Mouse (Mus musculus): Measurements from ENCODE around the gene C1qtnf12.

C1qtnf12 gene

GRCm38 (mm10) chr4:156004109-156004508, 42.0 kb downstream of the C1qtnf12 start:
- DNase-seq (ENCODE audit: low spot score) = no peak

DNA sequence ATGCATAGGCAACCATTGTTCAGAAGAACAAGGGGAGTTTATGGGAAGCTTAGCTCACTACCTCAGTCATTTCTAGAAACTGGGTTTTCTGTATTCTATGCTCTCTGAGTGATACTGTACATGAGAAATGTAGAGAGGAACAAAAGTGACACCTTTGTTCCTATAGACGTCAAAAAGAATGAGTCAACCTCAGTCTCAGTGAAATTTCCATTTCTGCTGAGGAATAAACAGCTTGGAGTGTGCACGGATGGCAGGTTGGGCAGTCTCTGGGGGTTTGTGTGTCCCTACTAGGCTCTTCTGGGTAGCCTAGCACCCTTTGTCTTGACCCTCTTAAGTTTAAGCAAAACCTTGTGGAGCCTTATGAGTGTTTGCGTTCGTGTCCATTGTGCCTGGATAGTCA, 46.3 kb downstream of the C1qtnf12 start:
- no peak for DNase-seq (ENCODE audit: low spot score)

GRCm38 (mm10) chr4:156013637-156014036, 51.5 kb downstream of the C1qtnf12 start, which contains the start of gene Tnfrsf4:
Gene Tnfrsf4, plus strand, starts transcription at chr4:156013843.
- DNase-seq (ENCODE audit: low spot score) = no peak

GRCm38 (mm10) chr4:156014436-156014835, 52.3 kb downstream of the C1qtnf12 start:
- no peak for DNase-seq (ENCODE audit: low spot score)
